Mouse (Mus musculus) left cerebral cortex, adult 2 months (tissue): ENCODE measurements around the gene Fgfr2. TPM values are rescaled to one million over a fixed set of nuclear protein-coding genes. Genes with fewer than 3 reads are reported as not detected.

Source experiments
- DNase-seq, 2 experiments: peaks; one replicate each; pipeline ENCODE4 v3.0.0; 2021 to 2022; ENCODE audit warnings: low spot score in 2 of 2, mixed read lengths in 1 of 2; ENCODE audit errors: extremely low spot score in 1 of 2
- H3K27ac ChIP-seq: fragments of 200-600 bp; 2 replicates; pipeline ENCODE4 v1.8.1; 2022
- H3K4me3 ChIP-seq: fragments of 200-600 bp; 2 replicates; pipeline ENCODE4 v1.8.1; 2022
- CTCF ChIP-seq: fragments of 200-600 bp; IDR thresholded peaks from 2 replicates; pipeline ENCODE4 v1.8.1; 2022; ENCODE audit warnings: antibody characterized with exemption, mild to moderate bottlenecking, moderate library complexity
- intact Hi-C: fragments of 180-260 bp; cut with DNase I; formaldehyde crosslinking; loops from one replicate; pipeline ENCODE4 v1.15.1; 2025
- total RNA-seq, 2 experiments: library from RNA; stranded (reverse); gene quantifications; 2 replicates each; pipeline ENCODE4 v1.2.3; 2021

The Fgfr2 gene
- total RNA-seq, 2 experiments from 2014 or later: 47.3 to 47.4 TPM

DNA sequence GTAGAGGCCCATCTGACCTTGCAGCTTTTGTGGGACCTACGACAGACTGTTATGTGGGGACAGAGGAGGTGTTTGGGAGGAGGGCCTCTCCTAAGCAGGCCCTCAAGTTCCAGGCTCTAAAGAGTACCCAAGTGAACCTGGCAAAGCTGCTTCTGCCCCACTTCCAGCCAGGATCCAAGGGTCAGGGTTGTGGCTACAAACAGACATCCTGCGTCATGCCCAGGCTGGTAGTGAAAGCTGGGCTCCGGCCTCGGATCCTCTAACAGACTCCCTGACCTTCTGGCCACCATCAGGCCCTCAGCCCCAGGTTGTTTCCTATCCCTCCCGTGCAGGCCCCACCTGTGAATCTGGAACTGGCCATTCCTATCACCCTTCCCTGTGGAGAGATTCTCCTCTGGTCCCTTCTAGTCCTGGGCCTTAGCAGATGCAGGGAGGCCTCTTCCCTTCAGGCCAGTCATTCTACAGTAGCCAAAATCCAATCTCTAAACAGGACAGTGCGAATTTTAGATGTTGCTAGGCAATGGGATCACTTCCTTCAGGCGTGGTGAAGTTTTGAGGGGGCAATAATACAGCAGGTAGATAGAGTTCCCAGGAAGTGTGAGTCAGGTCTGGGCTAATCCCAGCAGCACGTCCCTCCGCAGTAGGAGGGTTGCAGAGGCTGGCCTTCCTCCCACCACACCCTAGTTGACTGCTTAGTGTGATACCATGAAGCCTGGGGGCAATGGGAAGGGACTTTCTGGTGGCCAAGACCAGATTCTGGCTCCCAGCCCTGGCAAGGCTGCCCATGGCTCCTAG is 419.4 kb downstream of the Fgfr2 start:
- no peak overlapping the region for H3K4me3 ChIP-seq
- intact Hi-C loops: no loop called here
- no peak overlapping the region for H3K27ac ChIP-seq
- TF ChIP-seq CTCF: no peak
- no peak for DNase-seq

DNA sequence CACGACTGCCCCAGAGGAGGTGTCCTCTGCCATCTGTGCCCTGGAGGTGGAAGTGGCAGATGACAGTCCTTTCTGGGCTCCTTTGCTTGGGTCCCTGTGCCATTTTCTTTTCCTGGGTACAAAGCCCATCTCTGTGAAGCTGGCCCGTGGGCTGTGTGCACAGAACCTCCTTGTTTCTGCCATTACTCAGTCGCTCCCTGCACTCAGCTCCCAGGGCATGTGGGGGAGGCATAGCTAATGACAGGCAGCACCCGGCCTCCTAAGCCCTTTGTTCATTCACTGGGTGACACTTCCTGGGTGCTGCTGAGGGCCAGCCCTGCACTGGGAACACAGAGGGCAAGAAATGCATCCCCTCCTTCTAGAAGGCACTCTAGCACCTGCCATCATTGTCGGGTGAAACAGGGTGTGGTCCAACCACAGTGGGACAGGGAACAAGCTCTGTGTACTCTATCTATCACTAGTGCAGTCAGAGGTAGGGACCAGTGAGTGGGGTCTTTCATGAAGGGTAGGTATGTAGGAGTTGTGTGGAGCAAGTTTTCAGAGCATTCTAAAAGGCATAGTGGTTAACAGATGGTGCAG is 420.6 kb downstream of the Fgfr2 start:
- DNase-seq: no peak

DNA sequence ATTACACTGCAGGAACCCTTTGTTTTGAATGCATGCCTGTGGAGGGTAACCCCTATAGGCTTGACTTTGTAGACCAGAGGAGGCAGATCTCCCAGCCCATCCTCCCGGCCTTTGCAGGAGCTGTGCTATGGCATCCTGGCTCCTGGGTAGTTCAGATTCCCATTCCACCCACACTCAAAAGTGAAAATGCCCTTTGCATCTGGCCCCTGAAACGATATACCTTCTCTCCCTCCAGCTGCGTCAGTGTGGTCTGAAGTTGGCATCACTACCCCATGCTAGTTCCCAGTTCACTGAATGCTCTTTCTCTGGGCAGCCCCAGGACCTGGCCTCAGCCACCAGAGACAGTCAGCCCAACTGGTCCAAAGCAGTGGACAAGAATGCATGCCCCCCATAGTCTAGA is 421.1 kb downstream of the Fgfr2 start:
- TF ChIP-seq CTCF: no peak
- Histone ChIP-seq H3K27ac (peak overlapping the region; percentile 47; the same call in 1 of the 2 replicates), H3K4me3 (no peak overlapping the region)
- no peak for DNase-seq
- intact Hi-C loops: no loop called here

More for the DNA sequence above, 420.6 kb downstream of the Fgfr2 start:
- Histone ChIP-seq H3K4me3 (no peak overlapping the region), H3K27ac (peak overlapping the region; percentile 47; the same call in 1 of the 2 replicates)
- intact Hi-C loops: no loop called here
- TF ChIP-seq CTCF: no peak

DNA sequence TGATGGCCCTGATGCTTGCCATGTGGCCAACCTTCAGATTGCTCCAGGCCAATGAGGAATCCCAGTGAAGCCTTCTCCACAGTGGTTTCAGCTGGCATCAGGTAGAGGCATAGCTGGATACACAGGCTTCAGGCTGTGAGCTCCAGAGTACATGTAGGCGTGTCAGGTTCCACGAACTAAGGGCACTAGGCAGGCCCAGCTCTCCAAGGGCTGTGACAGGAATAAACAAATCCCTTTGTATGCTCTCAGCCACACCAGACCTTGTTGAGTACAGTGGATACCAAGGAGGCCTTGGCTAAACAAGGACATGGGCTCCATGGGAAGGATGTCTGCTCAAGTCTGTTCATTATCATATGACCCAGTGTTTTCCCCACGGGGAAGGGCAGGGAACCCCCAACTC is 421.7 kb downstream of the Fgfr2 start:
- Histone ChIP-seq H3K27ac (no peak overlapping the region), H3K4me3 (no peak overlapping the region)
- DNase-seq: no peak
- no peak for TF ChIP-seq CTCF
- intact Hi-C loops: no loop called here

DNA sequence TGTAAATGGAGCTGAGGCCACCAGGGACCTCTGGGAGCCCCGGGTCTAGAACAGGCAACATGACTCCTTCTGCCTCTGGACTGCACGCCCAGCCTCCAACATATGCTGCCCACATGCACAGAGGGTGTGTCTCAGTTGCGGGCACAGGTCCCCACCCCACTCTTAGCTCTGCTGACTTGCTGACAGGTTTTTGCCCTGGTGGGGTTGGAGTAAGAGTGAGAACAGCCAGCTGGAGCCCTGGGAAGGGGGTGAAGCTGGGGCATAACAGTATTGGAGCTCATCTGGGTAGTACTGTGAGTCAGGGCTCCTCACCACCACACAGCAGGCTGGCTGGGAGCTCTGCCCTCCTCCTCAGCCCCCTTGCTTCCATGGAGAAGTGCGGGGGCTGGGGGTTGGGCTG is 423.0 kb downstream of the Fgfr2 start:
- no peak overlapping the region for H3K27ac ChIP-seq
- TF ChIP-seq CTCF: no peak
- intact Hi-C loops: no loop called here

DNA sequence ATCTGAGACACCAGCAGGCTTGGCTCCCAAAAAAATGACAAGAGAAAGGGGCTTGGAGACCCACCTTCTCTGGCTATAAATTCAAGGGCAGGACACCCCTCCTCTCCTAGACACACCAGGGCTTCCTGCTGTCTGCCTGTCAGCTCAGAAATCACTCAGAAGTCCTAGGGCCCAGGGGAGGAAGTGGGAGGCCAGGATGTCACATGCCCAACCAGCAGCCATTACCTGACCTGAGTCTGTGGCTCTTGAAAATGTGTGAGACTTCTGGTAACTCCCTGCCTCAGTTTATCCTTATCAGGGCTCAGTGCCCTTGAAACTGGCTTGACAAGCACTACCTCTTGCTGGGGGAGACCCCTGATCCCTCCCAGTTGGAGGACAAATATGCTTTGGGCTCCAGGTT is 423.5 kb downstream of the Fgfr2 start:
- no peak for DNase-seq
- TF ChIP-seq CTCF: no peak
- intact Hi-C loops: no loop called here
- H3K27ac ChIP-seq: no peak overlapping the region
- H3K4me3 ChIP-seq: no peak overlapping the region

More for the DNA sequence above, 423.0 kb downstream of the Fgfr2 start:
- H3K4me3 ChIP-seq: no peak overlapping the region
- DNase-seq: no peak

DNA sequence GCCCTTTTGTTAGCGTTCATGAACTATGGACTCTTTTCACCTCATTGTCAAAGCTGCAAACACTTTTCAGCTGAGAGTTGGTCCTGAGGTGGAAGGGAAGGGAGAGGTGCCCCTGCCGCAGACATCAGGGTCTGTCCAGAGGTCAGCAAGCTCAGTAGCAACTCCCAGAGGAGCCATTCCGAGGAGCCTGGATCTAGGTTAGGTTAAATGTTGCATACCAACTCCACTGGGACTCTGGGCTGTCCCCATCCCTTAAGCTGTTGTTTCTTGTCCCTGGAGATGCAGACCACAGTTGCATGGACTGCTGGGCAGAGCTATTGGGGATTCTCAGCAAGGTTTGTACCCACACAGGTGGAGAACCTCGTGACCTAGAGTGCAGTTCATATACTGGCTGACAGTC is 424.0 kb downstream of the Fgfr2 start:
- no peak for DNase-seq
- Histone ChIP-seq H3K4me3 (no peak overlapping the region), H3K27ac (no peak overlapping the region)
- intact Hi-C loops: no loop called here
- TF ChIP-seq CTCF: no peak

DNA sequence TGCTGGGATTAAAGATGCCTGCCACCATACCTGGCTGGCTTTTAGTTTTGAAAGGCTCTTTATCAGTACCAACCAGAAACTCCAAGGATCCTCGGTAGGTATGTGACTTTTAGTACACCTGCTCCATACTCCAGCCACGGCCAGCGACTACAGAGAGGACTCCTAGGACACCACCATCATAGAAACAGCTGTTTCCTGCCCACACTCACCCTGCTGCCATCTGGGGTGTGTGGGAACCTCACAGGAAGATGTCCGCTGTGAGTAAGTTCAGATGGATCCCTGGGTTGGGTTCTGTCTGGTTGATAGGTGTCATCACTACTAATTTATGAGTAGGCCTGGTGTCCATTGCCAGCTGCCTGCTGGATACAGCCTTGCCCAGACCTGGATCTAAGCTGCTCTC is 424.4 kb downstream of the Fgfr2 start:
- H3K27ac ChIP-seq: no peak overlapping the region
- no peak for DNase-seq
- no peak overlapping the region for H3K4me3 ChIP-seq
- intact Hi-C loops: no loop called here
- no peak for TF ChIP-seq CTCF

DNA sequence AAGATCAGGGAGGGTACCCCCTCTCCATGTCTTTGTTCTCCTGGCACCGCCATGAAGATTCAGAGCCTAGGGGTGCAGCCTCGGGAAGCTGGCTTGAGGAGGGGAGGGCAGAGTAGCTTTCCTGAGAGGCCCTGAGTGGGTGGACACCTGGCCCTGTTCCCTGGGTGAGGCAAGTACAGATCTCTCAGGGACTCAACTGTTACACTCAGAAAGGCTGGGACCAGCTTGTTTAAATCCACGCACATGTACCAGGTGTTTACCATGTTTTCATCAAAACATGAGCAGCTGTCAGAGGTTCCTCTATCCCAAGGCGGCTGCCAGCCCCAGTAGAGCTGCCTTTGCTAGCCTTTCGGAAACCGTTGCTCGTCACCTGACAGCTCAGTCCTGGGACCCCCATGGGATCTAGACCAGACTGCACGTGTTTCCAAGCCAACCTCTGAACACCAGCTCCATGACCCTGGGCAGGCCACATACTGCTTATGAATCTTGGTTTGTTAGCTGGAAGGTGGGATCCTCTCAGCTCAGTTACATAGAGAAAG is 425.8 kb downstream of the Fgfr2 start:
- no peak for TF ChIP-seq CTCF
- no peak overlapping the region for H3K27ac ChIP-seq
- intact Hi-C loops: no loop called here
- no peak for DNase-seq
- H3K4me3 ChIP-seq: no peak overlapping the region

DNA sequence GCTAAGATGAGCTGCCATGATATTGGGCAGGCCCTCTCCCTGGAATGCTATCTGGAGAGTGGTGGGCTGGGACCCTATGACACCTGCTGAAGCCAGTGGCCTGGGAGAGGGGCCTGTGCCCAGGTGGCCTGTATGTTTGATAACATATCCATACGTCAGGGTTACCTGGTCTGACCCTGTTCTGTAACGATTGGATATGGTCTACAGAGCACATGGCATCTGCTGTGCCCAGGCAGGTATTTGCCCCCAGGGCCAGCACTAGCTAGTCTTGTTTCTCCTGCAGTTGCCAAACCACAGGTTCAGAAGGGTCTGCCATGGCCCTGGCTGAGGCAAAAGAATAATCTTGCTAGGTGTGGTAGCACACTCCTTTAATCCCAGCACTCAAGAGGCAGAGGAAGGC is 429.6 kb downstream of the Fgfr2 start:
- H3K27ac ChIP-seq: no peak overlapping the region
- no peak overlapping the region for H3K4me3 ChIP-seq
- DNase-seq: no peak
- no peak for TF ChIP-seq CTCF
- intact Hi-C loops: no loop called here

DNA sequence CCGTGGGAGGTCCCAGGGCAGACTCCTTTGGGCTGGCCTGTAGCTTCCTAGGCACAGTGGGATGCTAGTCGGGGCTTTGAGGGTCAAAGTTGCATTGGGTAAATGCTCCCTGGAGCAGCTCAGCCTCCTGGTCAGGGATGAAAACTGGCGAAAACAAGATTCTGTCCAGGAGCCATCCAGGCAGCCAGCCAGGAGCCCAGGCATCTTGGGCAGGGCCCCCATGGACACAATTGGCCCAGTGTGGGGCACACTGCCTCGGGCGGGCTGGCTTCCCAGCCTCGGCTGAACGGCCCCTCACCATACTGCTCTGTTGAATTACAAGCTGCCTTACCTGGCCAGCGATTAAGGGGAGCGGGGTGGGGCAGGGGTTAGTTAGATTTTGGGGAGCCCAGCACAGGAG is 430.4 kb downstream of the Fgfr2 start:
- no peak overlapping the region for H3K4me3 ChIP-seq
- peak in 1 of 2 experiments; percentile 55 for DNase-seq
- no peak for TF ChIP-seq CTCF
- intact Hi-C loops: no loop called here
- H3K27ac ChIP-seq: no peak overlapping the region

DNA sequence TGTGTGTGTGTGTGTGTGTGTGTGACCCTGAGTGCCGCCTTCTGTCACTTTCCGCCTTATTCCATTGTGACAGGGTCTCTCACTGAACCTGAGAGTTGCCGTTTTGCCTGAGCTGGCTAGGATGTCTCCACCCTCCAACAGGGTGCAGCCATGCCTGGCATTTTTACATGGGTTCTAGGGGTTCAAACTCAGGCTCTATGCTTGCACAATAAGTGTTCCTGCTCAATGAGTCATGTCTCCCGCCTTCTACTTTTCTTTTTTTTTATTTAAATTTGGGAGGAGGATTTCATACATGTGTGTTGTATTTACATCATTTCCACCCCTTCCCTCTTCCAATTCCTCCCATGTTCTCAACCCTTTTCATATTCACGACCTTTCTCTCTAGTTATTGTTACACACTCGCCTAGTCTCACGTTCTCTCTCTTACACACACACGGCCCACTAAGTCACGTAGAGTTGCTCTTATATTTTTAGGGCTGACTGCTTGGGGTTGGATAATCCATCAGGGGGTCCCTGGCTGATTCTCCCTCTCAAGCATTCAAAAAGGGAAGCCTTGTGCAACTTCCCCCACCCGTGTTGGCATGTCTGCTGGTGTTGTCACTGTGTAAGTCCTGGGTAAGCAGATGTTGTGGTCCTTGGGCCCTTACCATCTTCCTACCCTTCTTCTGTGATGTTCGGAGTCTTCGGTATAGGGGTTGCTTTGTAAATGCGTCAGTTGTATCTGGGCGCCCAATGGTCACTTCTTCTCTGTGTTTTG is 432.3 kb downstream of the Fgfr2 start:
- TF ChIP-seq CTCF: no peak
- Histone ChIP-seq H3K27ac (no peak overlapping the region), H3K4me3 (no peak overlapping the region)
- intact Hi-C loops: no loop called here
- DNase-seq: no peak
